Mouse (Mus musculus) liver, adult (tissue): Measurements from ENCODE around the gene Zp3.

ENCODE experiments used
- GATA4 ChIP-seq: IDR thresholded peaks from 2 replicates; pipeline ENCODE4 v1.6.1; 2014; ENCODE audit warnings: mild to moderate bottlenecking, low read length; ENCODE audit not compliant: insufficient replicate concordance

Gene Zp3

DNA sequence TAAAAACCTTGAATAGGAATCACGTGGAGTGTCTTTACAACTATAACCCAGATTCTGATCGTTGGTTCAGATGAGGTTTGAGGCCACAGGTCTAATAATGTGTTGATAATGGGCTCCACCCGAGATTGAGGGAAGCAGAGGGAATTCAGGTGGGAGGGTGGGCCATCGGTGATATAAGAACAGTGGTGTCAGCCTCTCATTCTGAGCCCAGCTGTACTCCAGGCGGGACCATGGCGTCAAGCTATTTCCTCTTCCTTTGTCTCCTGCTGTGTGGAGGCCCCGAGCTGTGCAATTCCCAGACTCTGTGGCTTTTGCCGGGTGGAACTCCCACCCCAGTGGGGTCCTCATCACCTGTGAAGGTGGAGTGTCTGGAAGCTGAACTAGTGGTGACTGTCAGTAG is at the start of gene Zp3:
Zp3 (plus strand) TSS at position 196 of the 400 bp plus-strand sequence.
- TF ChIP-seq GATA4: no peak

DNA sequence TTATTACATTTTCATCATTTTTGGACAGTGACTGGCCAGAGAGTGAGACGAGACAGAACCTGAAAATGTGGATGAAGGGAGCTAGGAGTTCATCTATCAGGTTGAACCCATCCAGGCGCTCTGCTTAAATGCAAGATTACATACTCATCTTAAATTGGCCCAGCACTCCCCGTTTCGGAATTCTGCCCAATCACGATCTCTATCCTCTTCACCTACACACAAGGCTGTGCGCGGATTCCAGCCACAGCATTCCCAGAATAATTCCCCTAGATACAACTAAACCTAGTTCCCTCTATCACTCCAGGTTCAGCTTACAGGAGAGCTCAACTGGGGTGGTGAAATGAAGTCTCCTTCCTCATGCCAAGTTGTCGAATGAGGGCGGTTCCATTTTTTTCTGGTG is 48.4 kb upstream of the Zp3 start:
- TF ChIP-seq GATA4: no peak

DNA sequence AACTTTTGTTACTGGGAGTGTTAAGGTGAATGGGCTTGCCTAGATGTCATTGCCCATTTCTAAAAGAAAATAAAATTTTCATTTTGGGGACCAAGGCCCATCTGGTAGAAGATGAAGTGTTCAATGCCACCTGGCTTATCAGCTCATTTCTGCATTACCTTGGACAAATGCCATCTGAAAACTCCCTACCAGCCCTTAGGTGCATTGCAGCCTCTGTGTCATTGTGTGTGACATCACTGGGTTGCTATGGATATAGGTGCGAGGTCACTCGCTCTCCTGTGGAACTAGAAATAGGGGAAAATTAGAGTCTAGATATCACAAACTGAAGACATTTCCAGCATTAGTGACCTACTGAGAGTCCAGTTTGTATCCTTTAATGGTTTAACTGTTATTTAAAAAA is 47.5 kb upstream of the Zp3 start:
- no peak for TF ChIP-seq GATA4

DNA sequence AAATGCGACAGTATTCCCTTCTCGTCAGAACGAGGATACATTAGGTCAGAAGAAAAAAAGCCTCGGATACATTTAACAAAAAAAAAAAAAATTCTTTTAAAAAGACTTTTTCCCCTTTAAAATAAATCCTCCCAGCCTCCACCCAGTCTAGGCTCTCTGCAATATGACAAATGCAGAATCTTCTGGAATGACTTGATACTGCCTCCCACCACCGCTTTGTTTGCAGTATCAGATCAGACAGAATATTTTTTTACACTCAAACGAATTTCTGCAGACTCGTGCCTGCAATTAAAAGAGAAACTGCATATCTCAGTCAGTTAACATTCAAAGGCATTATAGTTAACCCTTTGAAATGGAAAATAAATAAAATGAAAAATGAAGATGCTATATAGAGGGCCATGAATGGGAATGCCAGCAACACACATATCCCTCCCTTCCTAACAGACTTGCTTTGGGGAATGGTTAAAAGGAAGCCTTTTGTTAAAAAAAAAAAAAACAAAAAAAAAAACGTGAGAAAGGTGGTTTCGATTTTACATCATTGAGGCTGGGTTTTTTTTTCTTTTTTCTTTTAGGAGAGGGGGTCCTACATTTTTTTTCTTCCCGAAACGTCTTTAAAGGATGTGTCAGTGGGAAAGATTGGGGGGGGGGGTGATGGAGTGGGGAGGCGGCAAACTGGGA is 46.5 kb upstream of the Zp3 start:
- TF ChIP-seq GATA4: no peak

DNA sequence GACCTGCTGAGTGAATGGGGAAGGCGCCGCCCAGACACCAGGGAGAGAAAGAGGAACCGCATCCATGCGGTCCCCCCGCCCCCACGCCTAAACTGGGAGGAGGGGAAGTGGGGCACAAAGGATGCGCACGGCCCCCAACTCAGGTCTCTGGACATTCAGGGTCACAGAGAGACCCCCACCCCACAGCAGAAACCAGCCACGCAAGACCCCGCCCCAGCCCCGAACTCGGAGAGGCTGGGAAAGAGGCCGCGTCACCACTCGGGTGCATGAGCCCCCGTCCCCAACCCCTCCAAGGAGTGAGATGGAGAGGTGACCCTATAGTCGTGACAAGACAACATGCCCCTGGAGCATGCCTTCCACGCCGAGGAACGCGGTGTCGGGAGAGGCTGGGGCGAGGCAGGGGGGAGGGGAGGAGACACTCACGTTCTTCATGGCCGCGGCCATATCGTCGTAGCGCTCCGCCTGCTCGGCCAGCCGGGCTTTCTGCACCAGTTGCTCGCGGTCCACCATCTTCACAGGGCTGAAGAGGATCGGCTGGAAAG is 45.9 kb upstream of the Zp3 start:
- no peak; the same call in 1 of the 2 replicates for TF ChIP-seq GATA4

DNA sequence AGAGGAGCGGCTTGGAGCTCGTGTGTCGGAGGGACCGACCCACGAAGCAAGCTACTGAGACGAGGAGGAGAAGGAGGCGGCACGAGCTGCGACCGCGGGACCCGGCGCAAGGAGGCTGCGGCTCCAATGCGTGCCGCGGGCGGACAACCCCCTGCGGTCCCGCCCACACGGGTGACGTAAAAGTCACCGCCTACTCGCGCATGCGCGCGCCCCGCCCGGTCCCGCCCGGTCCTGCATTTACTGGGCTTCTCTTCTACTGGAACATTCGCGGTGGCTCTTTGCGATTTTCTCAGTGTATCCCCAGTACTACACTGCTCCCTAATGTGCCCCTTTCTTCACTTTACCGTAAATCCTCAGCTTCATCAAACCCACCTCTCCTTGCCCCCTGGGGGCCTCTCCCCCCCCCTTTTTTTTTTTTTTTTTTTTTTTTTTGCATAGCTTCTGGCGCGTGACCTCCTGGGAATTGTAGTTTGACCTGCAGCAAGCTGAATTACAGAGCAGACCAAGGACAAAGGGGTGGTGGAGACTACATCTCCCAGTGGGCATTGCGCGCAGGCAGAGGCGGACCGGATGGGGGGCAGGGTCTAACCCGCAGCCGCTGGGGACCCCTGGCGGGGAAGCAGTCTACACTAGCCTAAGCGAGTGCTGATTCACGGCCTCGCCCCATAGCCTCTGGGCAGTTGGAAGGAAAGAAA is 45.3 kb upstream of the Zp3 start, which contains the start of gene Ywhag:
Ywhag (minus strand) TSS at position 136 of the 695 bp plus-strand sequence.
- TF ChIP-seq GATA4: peak; percentile 13; the same call in 1 of the 2 replicates

DNA sequence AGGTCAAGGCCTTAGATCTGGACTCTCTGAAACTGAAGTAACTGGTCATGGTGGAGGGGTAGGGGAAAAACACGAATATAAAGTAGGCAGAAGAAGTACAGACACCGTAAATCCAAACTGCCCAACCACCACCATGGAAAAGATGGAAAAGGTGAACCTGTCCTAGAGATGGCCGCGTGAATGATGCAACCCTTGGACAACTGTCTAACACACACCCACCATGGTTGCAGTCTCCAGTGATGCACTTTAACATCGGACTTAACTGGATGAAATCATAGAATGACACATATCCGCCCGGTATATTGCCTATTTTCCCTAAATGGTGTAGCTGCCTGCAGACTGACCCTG is 44.7 kb upstream of the Zp3 start:
- TF ChIP-seq GATA4: no peak

DNA sequence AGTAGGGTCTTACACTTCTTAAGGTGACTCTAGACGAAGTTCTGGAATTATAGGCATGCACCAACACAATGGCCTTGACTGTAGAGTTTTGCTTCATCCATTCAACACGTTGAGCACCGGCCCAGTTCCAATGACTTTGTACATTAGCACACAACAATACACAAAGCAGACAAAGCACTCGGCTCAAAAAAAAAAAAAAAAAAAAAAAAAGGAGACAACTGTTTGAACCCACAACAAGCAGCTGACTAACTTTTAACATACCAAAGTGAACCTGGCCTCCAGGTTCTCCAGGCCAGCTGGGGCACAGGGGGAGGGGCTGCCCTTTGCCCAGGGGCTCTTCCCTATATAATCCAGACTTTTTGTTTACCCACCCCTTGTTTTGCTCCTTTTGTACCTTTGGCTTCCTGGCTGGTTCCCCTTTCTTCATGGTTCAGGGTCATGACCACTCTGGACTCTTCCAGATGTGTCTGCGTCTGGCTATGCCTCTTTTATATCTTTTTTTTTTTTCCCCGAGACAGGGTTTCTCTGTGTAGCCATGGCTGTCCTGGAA is 44.2 kb upstream of the Zp3 start:
- no peak for TF ChIP-seq GATA4

DNA sequence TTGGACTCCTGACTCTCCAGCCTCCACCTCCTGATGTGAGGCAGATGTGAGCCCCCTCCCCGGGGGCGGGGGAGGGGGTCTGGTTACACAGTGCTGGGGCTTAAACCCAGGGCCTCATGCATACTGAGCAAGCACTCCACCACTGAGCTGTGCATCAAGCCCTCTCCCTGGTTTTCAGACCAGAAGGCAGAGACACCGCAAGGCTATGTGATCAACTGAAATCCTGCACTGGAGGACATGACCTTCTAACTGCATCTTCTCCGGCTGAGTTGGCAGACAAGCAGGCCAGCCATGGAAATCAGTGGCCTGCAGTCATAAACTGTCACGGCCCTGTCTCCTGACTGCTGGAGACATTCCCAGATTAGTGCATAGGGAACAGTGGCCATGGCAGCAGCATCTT is 39.3 kb upstream of the Zp3 start:
- TF ChIP-seq GATA4: no peak

DNA sequence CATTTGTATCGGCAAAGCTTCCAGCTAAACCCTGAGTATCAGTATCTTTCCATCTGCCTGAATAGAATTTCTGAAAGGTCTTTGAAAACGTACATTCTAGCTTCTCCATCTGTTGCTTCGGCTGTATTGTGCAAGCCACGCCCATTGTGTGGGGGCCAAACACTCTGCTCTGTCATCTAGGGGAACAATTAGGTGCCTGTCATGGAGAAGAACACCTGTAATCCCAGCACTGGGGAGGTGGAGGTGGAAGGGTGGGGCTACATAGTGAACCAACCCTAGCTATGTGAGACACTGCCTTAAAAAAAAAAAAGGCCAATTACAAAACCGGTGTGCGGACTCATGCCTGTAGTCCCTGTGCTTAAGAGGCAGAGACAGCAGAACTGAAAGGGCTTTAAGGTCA is 37.2 kb upstream of the Zp3 start:
- TF ChIP-seq GATA4: no peak

DNA sequence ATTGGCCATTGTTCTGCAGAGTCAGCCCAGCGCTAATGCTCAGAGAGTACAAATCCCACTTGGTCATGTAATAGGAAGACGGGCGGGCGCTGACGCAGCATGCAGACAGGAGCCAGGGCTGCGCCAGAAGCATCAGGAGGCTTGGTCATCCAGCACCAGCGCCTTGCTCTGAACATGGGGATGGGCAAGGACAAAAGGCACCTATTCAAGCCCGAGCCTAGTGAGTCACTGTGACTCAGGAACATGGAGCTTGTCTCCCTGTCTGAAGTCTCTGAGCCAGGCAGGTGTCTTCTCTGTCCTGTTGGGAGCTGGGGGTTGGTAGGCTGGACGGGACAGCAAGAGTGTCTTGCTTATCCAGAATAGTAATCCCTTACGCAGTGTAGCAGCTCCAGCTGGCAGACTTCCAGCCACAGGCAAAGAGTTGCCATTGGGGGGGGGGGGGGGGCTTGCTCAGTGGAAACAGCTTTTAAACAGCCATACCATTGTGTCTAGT is 33.9 kb upstream of the Zp3 start:
- TF ChIP-seq GATA4: no peak

DNA sequence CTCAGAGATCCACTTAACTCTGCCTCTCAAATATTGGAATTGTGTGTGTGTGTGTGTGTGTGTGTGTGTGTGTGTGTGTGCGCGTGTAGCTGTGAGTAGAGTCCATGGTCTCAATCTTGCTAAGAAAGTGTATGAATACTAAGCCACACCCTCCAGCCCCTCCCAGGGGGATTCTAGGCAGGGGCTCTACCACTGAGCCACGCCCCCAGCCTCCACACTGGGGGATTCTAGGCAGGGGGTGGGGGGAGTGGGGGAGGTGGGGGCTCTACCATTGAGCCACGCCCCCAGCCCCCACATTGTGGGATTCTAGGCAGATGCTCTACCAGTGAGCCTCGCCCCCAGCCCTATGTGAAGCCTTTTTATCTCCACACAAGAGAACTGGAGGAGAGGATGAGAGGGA is 33.3 kb upstream of the Zp3 start:
- TF ChIP-seq GATA4: no peak

DNA sequence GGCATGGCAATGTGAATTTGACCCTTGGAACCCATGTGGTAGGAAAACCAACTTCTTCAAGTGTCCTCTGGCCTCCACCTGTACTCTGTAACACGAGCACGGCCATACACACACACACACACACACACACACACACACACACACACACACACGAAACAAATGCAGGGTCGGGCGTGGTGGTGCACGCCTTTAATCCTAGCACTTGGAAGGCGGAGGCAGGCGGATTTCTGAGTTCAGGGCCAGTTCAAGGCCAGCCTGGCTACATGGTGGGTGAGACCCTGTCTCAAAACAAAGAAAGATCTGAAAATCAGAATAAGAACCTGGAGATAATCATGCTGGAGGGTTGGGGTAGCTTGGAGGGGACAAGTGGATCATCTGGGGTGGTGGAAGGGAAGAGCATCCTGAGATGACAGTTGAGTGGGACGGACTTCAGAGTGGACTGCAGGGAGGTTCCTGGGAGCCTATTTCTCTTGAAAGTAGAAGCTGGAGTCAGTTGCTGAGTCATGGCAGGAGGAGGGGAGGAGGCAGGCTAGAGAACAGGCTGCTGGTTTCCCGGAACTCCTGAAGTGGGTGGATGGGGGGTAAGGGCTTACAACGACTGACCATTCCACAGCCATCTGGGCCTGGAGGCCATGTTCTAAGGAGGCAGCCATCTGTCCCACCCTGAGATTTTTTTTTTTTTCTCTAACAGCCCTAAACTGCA is 29.0 kb upstream of the Zp3 start:
- TF ChIP-seq GATA4: no peak

DNA sequence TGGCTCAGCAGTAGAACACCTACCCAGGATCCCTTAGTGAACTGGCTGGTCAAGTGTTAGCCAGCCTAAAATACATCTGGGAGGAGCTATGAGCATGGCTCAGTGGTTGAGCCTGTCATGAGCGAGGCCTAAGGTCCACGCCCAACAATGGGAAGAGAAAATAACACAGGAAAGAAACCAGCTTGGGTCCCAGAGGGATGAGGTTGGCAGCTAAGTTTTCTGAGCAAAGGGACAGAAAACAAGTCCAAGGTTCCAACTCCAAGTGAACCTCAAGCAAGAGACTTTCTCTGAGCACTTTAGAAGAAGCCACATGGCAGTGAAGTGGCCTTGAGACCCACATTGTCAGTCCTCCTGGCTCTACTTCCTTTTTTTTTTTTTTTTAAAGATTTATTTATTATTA is 28.2 kb upstream of the Zp3 start:
- TF ChIP-seq GATA4: no peak

DNA sequence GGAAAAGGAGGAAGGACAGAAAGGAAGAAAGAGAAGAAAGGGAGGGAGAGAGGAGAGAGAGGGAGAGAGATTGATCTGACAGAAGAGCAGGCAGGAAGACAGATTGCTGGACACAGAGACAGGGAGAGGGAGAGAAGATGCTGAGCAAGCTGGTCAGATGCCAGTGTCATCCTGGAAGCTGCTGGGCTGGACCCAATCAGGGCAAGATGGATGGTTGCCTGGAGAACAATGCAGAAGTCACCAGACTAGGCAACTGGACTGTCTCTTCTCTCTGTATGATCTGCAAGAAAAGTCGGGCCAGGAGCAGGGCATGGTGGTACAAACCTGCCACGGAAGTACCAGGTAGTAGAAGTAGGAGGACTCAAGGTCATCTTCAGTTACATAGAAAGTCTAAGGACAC is 27.1 kb upstream of the Zp3 start:
- TF ChIP-seq GATA4: no peak
